Mouse (Mus musculus) liver, adult 2 months (tissue): ENCODE data around the gene Ccdc34. TPM values are rescaled to one million over a fixed set of nuclear protein-coding genes. Genes with fewer than 3 reads are reported as not detected.

Experiments used
- DNase-seq: peaks from one replicate; pipeline ENCODE4 v3.0.0-alpha.2; 2011; ENCODE audit warnings: low read depth, low spot score; ENCODE audit errors: extremely low read depth
- H3K27ac ChIP-seq: fragments of 200-500 bp; replicated peaks from 2 replicates; pipeline ENCODE4 v1.5.1; 2012; ENCODE audit warnings: low read depth, mild to moderate bottlenecking, control low read depth, inconsistent platforms, low read length; ENCODE audit not compliant: insufficient read depth
- H3K27me3 ChIP-seq: fragments of 200-500 bp; 2 replicates; pipeline ENCODE4 v1.6.1; 2012; ENCODE audit warnings: mild to moderate bottlenecking, moderate library complexity, low read length, inconsistent platforms; ENCODE audit not compliant: control insufficient read depth, insufficient read depth
- H3K36me3 ChIP-seq: fragments of 200-500 bp; 2 replicates; pipeline ENCODE4 v1.6.1; 2012; ENCODE audit warnings: low read length, inconsistent platforms; ENCODE audit not compliant: control insufficient read depth, insufficient read depth
- H3K4me1 ChIP-seq: fragments of 200-500 bp; 2 replicates; pipeline ENCODE4 v1.6.1; 2011; ENCODE audit warnings: low read length; ENCODE audit not compliant: control insufficient read depth, insufficient read depth
- H3K4me3 ChIP-seq: fragments of 200-500 bp; 2 replicates; pipeline ENCODE4 v1.5.1; 2011; ENCODE audit warnings: low read depth, mild to moderate bottlenecking, control low read depth, low read length, moderate library complexity; ENCODE audit not compliant: insufficient read depth
- H3K79me2 ChIP-seq: fragments of 200-500 bp; 2 replicates; pipeline ENCODE4 v1.6.1; 2012; ENCODE audit warnings: inconsistent platforms, mild to moderate bottlenecking, low read length, moderate library complexity; ENCODE audit not compliant: control insufficient read depth, insufficient read depth
- H3K9ac ChIP-seq: fragments of 200-500 bp; 2 replicates; pipeline ENCODE4 v1.6.1; 2012; ENCODE audit warnings: low read depth, mild to moderate bottlenecking, control low read depth, inconsistent platforms, low read length
- CTCF ChIP-seq: fragments of 200-500 bp; IDR thresholded peaks from 2 replicates; pipeline ENCODE4 v1.5.1; 2011; ENCODE audit warnings: low read depth, low read length, control low read depth
- POLR2A ChIP-seq: fragments of 200-500 bp; IDR thresholded peaks from 2 replicates; pipeline ENCODE4 v1.6.1; 2011; ENCODE audit warnings: low read length, control low read depth; ENCODE audit not compliant: insufficient read depth; ENCODE audit errors: extremely low read depth
- WGBS: fragments of 180-500 bp; shearing (Covaris S2); methylation state at CpG from one replicate; pipeline ENCODE4 v1.1.7; 2018; 5-methylcytosine and 5-hydroxymethylcytosine counted together
- polyA plus RNA-seq: library from polyadenylated mRNA; depleted of rRNA; stranded (reverse); fragments of >200 nt; gene quantifications from 2 replicates; pipeline ENCODE4 v1.2.3, GENCODE M21; 2012
- total RNA-seq: library from RNA; depleted of rRNA; stranded (reverse); fragments of >200 nt; gene quantifications from 2 replicates; pipeline ENCODE4 v1.2.3, GENCODE M21; 2014

Gene Ccdc34
- total and polyA plus RNA-seq, 2 experiments: 0.66 to 1.4 TPM

DNA sequence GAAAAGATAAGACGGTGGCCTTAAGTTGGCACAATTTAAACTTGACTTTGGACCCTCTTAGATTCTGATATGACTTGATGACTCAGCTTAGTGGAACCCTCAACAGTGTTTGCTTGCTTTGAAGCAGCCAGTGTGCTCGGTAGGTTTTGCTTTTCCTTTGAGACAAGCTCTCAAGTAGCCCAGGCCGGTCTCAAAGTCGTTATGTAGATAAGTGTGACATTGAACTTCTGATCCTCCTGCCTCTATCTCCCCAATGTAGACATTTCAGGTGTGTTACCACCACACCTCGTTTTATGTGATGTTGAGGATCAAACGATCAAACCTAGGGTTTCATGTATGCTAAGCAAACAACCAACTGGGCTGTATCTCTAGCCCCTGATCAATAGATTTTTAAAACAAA lies 55.4 kb downstream of the Ccdc34 start:
- 29% methylated on average over 6 of the region's 6 CpGs for WGBS
- DNase-seq: no peak
- TF ChIP-seq POLR2A (no peak), CTCF (no peak)

DNA sequence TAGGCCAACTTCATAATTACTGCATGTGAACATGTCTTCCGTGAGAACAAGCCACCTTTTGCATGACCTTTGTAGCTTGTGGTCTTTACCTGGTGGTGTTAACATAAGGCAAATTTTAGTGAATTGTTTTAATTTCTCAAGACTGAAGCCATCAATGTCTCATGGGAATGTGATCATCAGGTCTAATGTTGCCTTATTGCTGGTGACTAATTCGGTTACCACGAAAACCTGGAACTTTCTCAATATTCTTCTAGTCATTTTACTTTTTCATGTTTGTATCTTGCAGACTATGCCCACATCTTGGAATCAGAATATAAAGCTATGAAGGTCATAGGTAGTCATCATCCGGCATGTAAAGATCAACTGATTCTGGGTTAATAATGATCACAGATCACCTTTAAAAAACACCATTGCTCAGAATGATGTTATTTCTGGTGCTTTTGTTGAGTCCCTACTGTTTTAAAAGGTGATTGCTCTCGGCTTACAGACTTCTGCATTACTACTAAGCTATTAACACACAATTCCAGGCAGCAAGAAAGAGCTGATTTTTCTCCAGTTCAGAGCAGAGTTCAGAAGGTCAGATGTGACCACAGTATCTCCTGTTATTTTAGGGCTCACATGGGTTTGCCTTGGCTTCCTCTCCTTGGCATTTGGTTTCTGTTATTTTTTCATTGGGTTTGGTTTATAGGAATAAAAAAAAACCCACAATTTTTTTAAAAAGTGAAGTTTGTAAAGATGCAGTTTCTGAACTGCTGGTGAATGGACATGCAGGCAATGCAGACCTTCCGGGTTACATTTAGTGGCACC lies 57.2 kb downstream of the Ccdc34 start:
- no peak for DNase-seq
- no peak overlapping the region for H3K4me3 ChIP-seq
- no peaks in the 10 kb centered on the region for H3K79me2 ChIP-seq
- TF ChIP-seq CTCF (no peak), POLR2A (no peak)
- H3K4me1 ChIP-seq: no peaks in the 10 kb centered on the region
- WGBS: 96% methylated on average over 6 of the region's 6 CpGs
- H3K36me3 ChIP-seq: no peaks in the 10 kb centered on the region
- no peak overlapping the region for H3K27ac ChIP-seq
- no peak overlapping the region for H3K9ac ChIP-seq
- no peaks in the 10 kb centered on the region for H3K27me3 ChIP-seq

More for the DNA sequence above, 55.4 kb downstream of the Ccdc34 start:
- Histone ChIP-seq H3K9ac (no peak overlapping the region), H3K27ac (no peak overlapping the region), H3K27me3 (no peaks in the 10 kb centered on the region), H3K79me2 (no peaks in the 10 kb centered on the region), H3K36me3 (no peaks in the 10 kb centered on the region), H3K4me3 (no peak overlapping the region), H3K4me1 (no peaks in the 10 kb centered on the region)

DNA sequence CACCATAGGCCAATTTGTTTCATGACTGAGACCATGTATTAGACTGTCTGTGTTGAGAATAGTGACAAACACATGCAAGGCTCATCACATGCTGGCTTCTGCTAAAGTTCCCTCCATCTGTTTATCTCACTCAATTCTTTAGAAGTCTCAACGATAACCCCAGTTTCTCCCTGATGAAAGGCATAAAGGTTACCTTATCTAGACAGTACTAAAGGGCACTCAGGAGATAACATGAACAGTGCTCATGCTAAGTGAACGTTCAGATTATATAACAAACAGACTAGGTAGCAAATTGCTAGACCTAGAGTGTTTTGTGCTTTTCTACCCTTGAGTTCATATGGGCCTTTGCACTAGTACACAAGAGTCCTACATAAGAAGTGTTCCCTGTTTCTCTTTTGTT lies 59.6 kb downstream of the Ccdc34 start:
- no peak for DNase-seq
- Histone ChIP-seq H3K27ac (no peak overlapping the region), H3K27me3 (no peaks in the 10 kb centered on the region), H3K36me3 (no peaks in the 10 kb centered on the region), H3K4me3 (no peak overlapping the region), H3K79me2 (no peaks in the 10 kb centered on the region), H3K9ac (no peak overlapping the region), H3K4me1 (no peaks in the 10 kb centered on the region)
- 36% methylated on average over 2 of the region's 2 CpGs for WGBS
- TF ChIP-seq POLR2A (no peak), CTCF (no peak)

DNA sequence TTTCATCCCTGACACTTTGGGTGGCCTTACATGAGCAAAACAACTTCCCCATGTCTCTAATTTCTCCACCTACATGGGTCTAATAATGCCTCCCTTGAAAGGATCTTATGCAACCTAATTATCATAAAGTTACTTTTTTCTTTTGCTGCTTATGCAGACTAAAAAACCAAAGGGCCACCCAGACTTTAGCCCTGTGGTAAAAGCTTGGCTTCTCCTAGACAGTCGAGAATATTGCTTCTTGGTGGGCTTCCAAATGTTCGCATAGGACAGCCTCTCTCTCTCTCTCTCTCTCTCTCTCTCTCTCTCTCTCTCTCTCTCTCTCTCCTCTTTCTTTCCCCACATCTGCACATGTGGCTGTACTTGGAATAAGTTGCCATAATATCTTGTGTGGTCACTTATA lies 60.0 kb downstream of the Ccdc34 start:
- Histone ChIP-seq H3K27ac (no peak overlapping the region), H3K9ac (no peak overlapping the region), H3K4me3 (no peak overlapping the region), H3K36me3 (no peaks in the 10 kb centered on the region), H3K27me3 (no peaks in the 10 kb centered on the region), H3K4me1 (no peaks in the 10 kb centered on the region), H3K79me2 (no peaks in the 10 kb centered on the region)
- DNase-seq: no peak
- no peak for TF ChIP-seq CTCF
- no peak for TF ChIP-seq POLR2A
- WGBS: 73% methylated on average over 2 of the region's 2 CpGs

DNA sequence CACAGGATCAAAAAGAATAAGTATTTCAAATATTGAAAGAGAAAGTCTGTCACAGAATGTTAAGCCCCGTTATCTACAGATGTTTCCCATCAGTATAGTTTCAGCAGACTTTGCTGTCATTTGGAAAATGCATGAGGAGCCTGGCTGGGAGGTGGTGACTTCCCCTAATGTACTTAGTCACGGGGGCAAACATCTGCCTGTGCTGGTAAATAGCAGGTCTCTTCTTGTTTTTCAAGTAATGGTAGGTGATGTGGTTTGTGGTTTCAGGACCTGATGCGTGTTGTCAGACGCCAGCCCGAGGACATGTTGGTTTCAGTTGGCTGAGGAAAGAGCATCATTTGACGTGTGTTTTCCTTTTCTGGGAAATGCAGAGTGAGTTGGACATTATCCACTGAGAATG lies 62.9 kb downstream of the Ccdc34 start:
- 81% methylated on average over 6 of the region's 6 CpGs for WGBS
- no peaks in the 10 kb centered on the region for H3K4me1 ChIP-seq
- no peak overlapping the region for H3K27ac ChIP-seq
- H3K9ac ChIP-seq: no peak overlapping the region
- DNase-seq: no peak
- H3K4me3 ChIP-seq: no peak overlapping the region
- TF ChIP-seq CTCF (no peak), POLR2A (no peak)
- H3K79me2 ChIP-seq: no peaks in the 10 kb centered on the region
- no peaks in the 10 kb centered on the region for H3K36me3 ChIP-seq
- no peaks in the 10 kb centered on the region for H3K27me3 ChIP-seq

DNA sequence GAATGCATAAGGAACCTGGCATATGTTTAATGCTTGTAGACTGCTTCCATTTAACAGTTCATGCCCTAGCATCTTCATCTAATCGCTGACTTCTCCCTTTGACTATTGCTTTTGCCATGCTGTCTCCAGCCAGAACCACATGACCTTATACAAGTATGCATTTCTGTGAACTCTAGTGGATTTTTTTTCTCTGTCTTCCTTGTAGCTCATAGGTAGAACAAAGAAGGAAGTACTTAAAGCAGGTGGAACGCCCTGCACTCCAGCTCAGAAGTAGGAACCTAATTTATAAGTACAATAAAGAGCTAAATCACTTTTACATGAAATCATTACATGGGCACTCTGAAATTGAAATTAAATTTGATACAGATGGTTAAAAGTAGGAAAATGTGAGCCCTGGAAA lies 65.4 kb downstream of the Ccdc34 start:
- no peaks in the 10 kb centered on the region for H3K4me1 ChIP-seq
- H3K9ac ChIP-seq: no peak overlapping the region
- no peaks in the 10 kb centered on the region for H3K79me2 ChIP-seq
- no peak for TF ChIP-seq CTCF
- TF ChIP-seq POLR2A: no peak
- DNase-seq: no peak
- H3K36me3 ChIP-seq: no peaks in the 10 kb centered on the region
- H3K4me3 ChIP-seq: no peak overlapping the region
- 86% methylated on average over 2 of the region's 2 CpGs for WGBS
- H3K27ac ChIP-seq: no peak overlapping the region
- H3K27me3 ChIP-seq: no peaks in the 10 kb centered on the region
